Mouse (Mus musculus) c-Kit-positive CD71-negative TER-119-negative erythroid progenitor cells, embryonic 14.5 days (primary cell): ENCODE results near the gene Supt3.
A peak's percentile ranks its signal among the peaks of the same experiment; 100 is the strongest.

Experiments used
- DNase-seq: peaks from one replicate; pipeline ENCODE4 v3.0.0-alpha.2; 2013; ENCODE audit warnings: low read depth

The Supt3 gene

GRCm38 (mm10) chr17:44782366-44782765, 5.4 kb downstream of the Supt3 start:
- no peak for DNase-seq

GRCm38 (mm10) chr17:44783143-44783542, 6.2 kb downstream of the Supt3 start:
- no peak for DNase-seq

- no peak for DNase-seq
Measured at GRCm38 (mm10) chr17:44788982-44789747, 12.2 kb downstream of the Supt3 start.

GRCm38 (mm10) chr17:44792218-44792917, 15.4 kb downstream of the Supt3 start:
- no peak for DNase-seq

- no peak for DNase-seq
Measured at GRCm38 (mm10) chr17:44797331-44797730, 20.4 kb downstream of the Supt3 start.

- DNase-seq, result no peak
Measured at GRCm38 (mm10) chr17:44807031-44807430, 30.1 kb downstream of the Supt3 start.

GRCm38 (mm10) chr17:44814508-44815175, 37.7 kb downstream of the Supt3 start, which contains the start of gene Runx2:
Runx2 (minus strand) TSS chr17:44814797.
- no peak for DNase-seq

GRCm38 (mm10) chr17:44818825-44819224, 41.9 kb downstream of the Supt3 start:
- DNase-seq, result no peak

GRCm38 (mm10) chr17:44819816-44820215, 42.9 kb downstream of the Supt3 start:
- no peak for DNase-seq

GRCm38 (mm10) chr17:44821940-44822339, 45.0 kb downstream of the Supt3 start:
- no peak for DNase-seq

GRCm38 (mm10) chr17:44827124-44827523, 50.2 kb downstream of the Supt3 start:
- DNase-seq, result no peak

- no peak for DNase-seq
Measured at GRCm38 (mm10) chr17:44827964-44828363, 51.0 kb downstream of the Supt3 start.

- no peak for DNase-seq
Measured at GRCm38 (mm10) chr17:44829587-44829986, 52.6 kb downstream of the Supt3 start.

- DNase-seq, result no peak
Measured at GRCm38 (mm10) chr17:44831201-44831600, 54.2 kb downstream of the Supt3 start.

GRCm38 (mm10) chr17:44842184-44842583, 65.2 kb downstream of the Supt3 start:
- no peak for DNase-seq

- DNase-seq, result no peak
Measured at GRCm38 (mm10) chr17:44863165-44863564, 86.2 kb downstream of the Supt3 start.

GRCm38 (mm10) chr17:44893592-44893991, 116.6 kb downstream of the Supt3 start:
- DNase-seq, result peak; percentile 3

- no peak for DNase-seq
Measured at GRCm38 (mm10) chr17:44943536-44944090, 166.7 kb downstream of the Supt3 start.

GRCm38 (mm10) chr17:44945333-44945732, 168.4 kb downstream of the Supt3 start:
- peak; percentile 20 for DNase-seq

GRCm38 (mm10) chr17:44948321-44948720, 171.4 kb downstream of the Supt3 start:
- no peak for DNase-seq

GRCm38 (mm10) chr17:44956671-44957070, 179.7 kb downstream of the Supt3 start:
- no peak for DNase-seq

GRCm38 (mm10) chr17:44963051-44963798, 186.3 kb downstream of the Supt3 start:
- no peak for DNase-seq
